Mouse (Mus musculus) embryonic fibroblast, embryonic 13.5 days (primary cell): ENCODE data around the gene Fam81a.

Source experiments
- CTCF ChIP-seq: IDR thresholded peaks from 2 replicates; pipeline ENCODE4 v1.5.1; 2011; ENCODE audit warnings: mild to moderate bottlenecking, control low read depth, low read length, moderate library complexity, borderline replicate concordance; ENCODE audit not compliant: insufficient read depth
- POLR2A ChIP-seq: IDR thresholded peaks from 2 replicates; pipeline ENCODE4 v1.6.1; 2011; ENCODE audit warnings: low read depth, mild to moderate bottlenecking, control low read depth, low read length, moderate library complexity

DNA sequence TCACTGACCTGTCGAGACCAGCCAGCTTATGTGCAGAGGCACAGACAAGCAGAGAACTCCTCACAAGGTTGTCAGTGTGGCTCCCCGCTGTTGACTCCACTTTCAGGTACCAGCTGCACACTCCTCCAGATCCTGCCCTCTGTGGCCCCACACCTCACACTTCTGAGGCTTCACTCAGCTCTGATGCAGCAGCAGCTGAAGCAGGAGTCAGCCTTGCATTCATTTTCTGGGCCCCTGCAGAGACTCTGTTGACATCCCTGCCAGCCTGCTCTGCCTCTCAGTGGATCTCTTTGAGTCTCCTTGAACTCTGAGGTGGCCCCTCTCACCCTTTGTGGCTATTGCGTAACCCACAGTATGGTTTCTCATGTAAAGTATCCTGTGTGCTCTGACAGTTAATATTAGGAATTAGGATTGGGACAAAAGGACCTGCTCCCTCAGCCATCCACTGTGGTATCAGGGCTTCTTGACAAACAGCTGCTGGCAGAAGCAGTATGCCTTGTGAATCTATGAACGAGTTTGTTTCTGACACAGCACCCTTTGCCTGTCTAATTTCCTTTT, 32.0 kb upstream of the Fam81a start:
- TF ChIP-seq CTCF (no peak), POLR2A (no peak)
